Mouse (Mus musculus) small intestine, adult 2 months (tissue): Measurements from ENCODE around the gene Orc6. TPM values are rescaled to one million over a fixed set of nuclear protein-coding genes. Genes with fewer than 3 reads are reported as not detected.

Experiments used
- H3K27ac ChIP-seq: fragments of 200-500 bp; 2 replicates; pipeline ENCODE4 v1.5.1; 2012; ENCODE audit warnings: low read depth, low read length, control low read depth, inconsistent platforms; ENCODE audit not compliant: insufficient read depth
- H3K27me3 ChIP-seq: fragments of 200-500 bp; 2 replicates; pipeline ENCODE4 v1.6.1; 2012; ENCODE audit warnings: mild to moderate bottlenecking, moderate library complexity, low read length, inconsistent platforms; ENCODE audit not compliant: control insufficient read depth, insufficient read depth
- H3K36me3 ChIP-seq: fragments of 200-500 bp; 2 replicates; pipeline ENCODE4 v1.6.1; 2012; ENCODE audit warnings: mild to moderate bottlenecking, low read length, control low read depth, inconsistent platforms; ENCODE audit not compliant: control insufficient read depth, insufficient read depth
- H3K4me1 ChIP-seq: fragments of 200-500 bp; 2 replicates; pipeline ENCODE4 v1.6.1; 2012; ENCODE audit warnings: low read length, inconsistent platforms, mixed read lengths; ENCODE audit not compliant: control insufficient read depth, insufficient read depth, insufficient read length
- H3K4me3 ChIP-seq: fragments of 200-500 bp; 2 replicates; pipeline ENCODE4 v1.5.1; 2012; ENCODE audit warnings: low read depth, mild to moderate bottlenecking, control low read depth, inconsistent platforms, low read length, moderate library complexity
- CTCF ChIP-seq: fragments of 200-500 bp; IDR thresholded peaks from 2 replicates; pipeline ENCODE4 v1.5.1; 2012; ENCODE audit warnings: low read depth, mild to moderate bottlenecking, control low read depth, inconsistent platforms, low read length, moderate library complexity, mixed read lengths; ENCODE audit not compliant: insufficient replicate concordance, insufficient read length; ENCODE audit errors: extremely low read depth
- POLR2A ChIP-seq: fragments of 200-500 bp; IDR thresholded peaks from 2 replicates; pipeline ENCODE4 v1.6.1; 2012; ENCODE audit warnings: low read depth, mild to moderate bottlenecking, control low read depth, inconsistent platforms, low read length, moderate library complexity
- WGBS: fragments of 180-500 bp; shearing (Covaris S2); methylation state at CpG from one replicate; pipeline ENCODE4 v1.1.7; 2018; 5-methylcytosine and 5-hydroxymethylcytosine counted together
- polyA plus RNA-seq: library from polyadenylated mRNA; depleted of rRNA; stranded (reverse); fragments of >200 nt; gene quantifications from 2 replicates; pipeline ENCODE4 v1.2.3, GENCODE M21; 2012

Orc6 gene
- polyA plus RNA-seq, 1 experiment, result 3.2 TPM

DNA sequence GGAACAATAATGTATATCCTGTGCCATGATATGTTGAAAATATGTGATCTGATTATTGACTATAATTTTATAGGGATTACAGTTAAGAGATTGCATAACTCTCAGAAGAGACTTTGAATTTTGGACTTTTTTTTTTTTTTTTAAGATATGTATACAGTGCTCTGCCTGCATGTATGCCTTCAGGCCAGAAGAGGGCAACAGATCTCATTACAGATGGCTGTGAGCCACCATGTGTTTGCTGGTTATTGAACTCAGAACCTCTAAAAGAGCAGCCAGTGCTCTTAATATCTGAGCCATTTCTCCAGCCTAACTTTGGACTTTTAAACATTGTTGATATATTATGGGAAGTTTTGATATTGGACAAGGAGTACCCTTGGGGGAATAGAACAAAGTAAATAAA is 12.3 kb downstream of the Orc6 start:
- Histone ChIP-seq H3K4me3 (no peak overlapping the region), H3K27ac (no peak overlapping the region), H3K36me3 (peaks cover 7% of the 10 kb centered on the region), H3K4me1 (no peaks in the 10 kb centered on the region), H3K27me3 (no peaks in the 10 kb centered on the region)
- TF ChIP-seq POLR2A (no peak), CTCF (no peak)

DNA sequence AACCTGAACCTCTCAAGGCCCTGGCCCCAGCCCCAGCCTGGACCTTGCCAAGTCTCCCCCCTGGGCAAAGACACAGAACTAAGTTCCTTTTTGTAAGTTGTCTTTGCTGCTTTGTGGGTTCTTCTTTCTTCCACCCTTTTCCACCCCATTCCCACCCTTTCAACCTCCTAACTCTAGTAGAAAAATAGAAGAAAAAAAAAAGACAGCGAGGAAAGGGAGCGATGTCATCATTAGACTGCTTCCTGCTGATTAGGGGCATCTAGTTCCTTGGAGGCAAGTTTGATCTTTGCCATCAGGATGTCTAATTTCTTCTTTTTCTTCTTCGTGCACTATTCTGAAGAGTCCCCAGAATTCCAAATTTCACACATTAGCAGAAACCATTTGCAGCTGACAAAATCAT is 13.6 kb downstream of the Orc6 start:
- WGBS, result 85% methylated on average over 3 of the region's 3 CpGs

GRCm38 (mm10) chr8:85318534-85318933 is 19.1 kb downstream of the Orc6 start:
- no peak for TF ChIP-seq POLR2A
- no peak for TF ChIP-seq CTCF
- H3K4me3 ChIP-seq, result no peak overlapping the region
- WGBS, result 94% methylated on average over 4 of the region's 4 CpGs
- H3K27ac ChIP-seq, result no peak overlapping the region
- no peaks in the 10 kb centered on the region for H3K4me1 ChIP-seq
- H3K27me3 ChIP-seq, result no peaks in the 10 kb centered on the region
- no peaks in the 10 kb centered on the region for H3K36me3 ChIP-seq

More for the DNA sequence above, 13.6 kb downstream of the Orc6 start:
- no peak overlapping the region for H3K27ac ChIP-seq
- H3K36me3 ChIP-seq, result peaks cover 3% of the 10 kb centered on the region; the same call in 1 of the 2 replicates
- H3K4me3 ChIP-seq, result no peak overlapping the region
- TF ChIP-seq POLR2A (no peak), CTCF (no peak)
- H3K4me1 ChIP-seq, result no peaks in the 10 kb centered on the region
- H3K27me3 ChIP-seq, result no peaks in the 10 kb centered on the region

GRCm38 (mm10) chr8:85321981-85322380 is 22.5 kb downstream of the Orc6 start:
- H3K27ac ChIP-seq, result no peak overlapping the region
- H3K27me3 ChIP-seq, result no peaks in the 10 kb centered on the region
- no peak overlapping the region for H3K4me3 ChIP-seq
- H3K36me3 ChIP-seq, result no peaks in the 10 kb centered on the region
- 92% methylated on average over 15 of the region's 15 CpGs for WGBS
- TF ChIP-seq CTCF (no peak), POLR2A (no peak)
- no peaks in the 10 kb centered on the region for H3K4me1 ChIP-seq

GRCm38 (mm10) chr8:85323084-85323483 is 23.7 kb downstream of the Orc6 start:
- H3K27me3 ChIP-seq, result no peaks in the 10 kb centered on the region
- WGBS, result 77% methylated on average over 3 of the region's 3 CpGs
- TF ChIP-seq CTCF (no peak), POLR2A (no peak)
- no peak overlapping the region for H3K4me3 ChIP-seq
- H3K36me3 ChIP-seq, result no peaks in the 10 kb centered on the region
- H3K4me1 ChIP-seq, result no peaks in the 10 kb centered on the region
- no peak overlapping the region for H3K27ac ChIP-seq

- Histone ChIP-seq H3K4me1 (peaks cover 3% of the 10 kb centered on the region; the same call in 1 of the 2 replicates), H3K27ac (no peak overlapping the region), H3K27me3 (no peaks in the 10 kb centered on the region), H3K36me3 (no peaks in the 10 kb centered on the region), H3K4me3 (no peak overlapping the region)
- 83% methylated on average over 9 of the region's 9 CpGs for WGBS
- TF ChIP-seq CTCF, result no peak
- no peak for TF ChIP-seq POLR2A
Observed at GRCm38 (mm10) chr8:85327036-85327435, 27.6 kb downstream of the Orc6 start.

GRCm38 (mm10) chr8:85329506-85329905 is 30.1 kb downstream of the Orc6 start:
- WGBS, result 76% methylated on average over 1 of the region's 1 CpGs
- Histone ChIP-seq H3K4me3 (no peak overlapping the region), H3K4me1 (peaks cover 3% of the 10 kb centered on the region; the same call in 1 of the 2 replicates), H3K27ac (no peak overlapping the region), H3K36me3 (no peaks in the 10 kb centered on the region), H3K27me3 (no peaks in the 10 kb centered on the region)
- no peak for TF ChIP-seq POLR2A
- no peak for TF ChIP-seq CTCF

GRCm38 (mm10) chr8:85335105-85335504 is 35.7 kb downstream of the Orc6 start:
- Histone ChIP-seq H3K36me3 (no peaks in the 10 kb centered on the region), H3K27me3 (no peaks in the 10 kb centered on the region), H3K4me1 (peaks cover 13% of the 10 kb centered on the region; the same call in 1 of the 2 replicates), H3K4me3 (no peak overlapping the region), H3K27ac (no peak overlapping the region)
- TF ChIP-seq POLR2A (no peak), CTCF (no peak)
